Mouse (Mus musculus): ENCODE measurements at regions not wholly inside any gene's neighbourhood (a gene's known extent, or its start where the extent isn't known, plus 50 kb on each side); places are given as distances from the start of the nearest gene placed in this dataset.

- TF ChIP-seq CTCF (IDR thresholded peaks at IDR 0.05; ENCODE audit: low read depth, low read length) (no peak), POLR2A (IDR thresholded peaks at IDR 0.05; ENCODE audit: extremely low read depth, insufficient read depth, low read length) (no peak)
Observed at GRCm38 (mm10) chr19:14353151-14353550, 244.7 kb downstream of the Tle4 start.

All from liver, adult 2 months (tissue).